Mouse (Mus musculus): ENCODE measurements around the gene Ndufb5. TPM values are rescaled to one million over a fixed set of nuclear protein-coding genes. Genes with fewer than 3 reads are reported as not detected.
A peak's percentile ranks its signal among the peaks of the same experiment; 100 is the strongest.
"Not testable (repeated sequence)": the region's sequence is repeated elsewhere in the genome, so short reads cannot be mapped to it uniquely, and the experiment has no call there.

Gene Ndufb5
- polyA plus RNA-seq, 1 experiment, result 224 TPM

DNA sequence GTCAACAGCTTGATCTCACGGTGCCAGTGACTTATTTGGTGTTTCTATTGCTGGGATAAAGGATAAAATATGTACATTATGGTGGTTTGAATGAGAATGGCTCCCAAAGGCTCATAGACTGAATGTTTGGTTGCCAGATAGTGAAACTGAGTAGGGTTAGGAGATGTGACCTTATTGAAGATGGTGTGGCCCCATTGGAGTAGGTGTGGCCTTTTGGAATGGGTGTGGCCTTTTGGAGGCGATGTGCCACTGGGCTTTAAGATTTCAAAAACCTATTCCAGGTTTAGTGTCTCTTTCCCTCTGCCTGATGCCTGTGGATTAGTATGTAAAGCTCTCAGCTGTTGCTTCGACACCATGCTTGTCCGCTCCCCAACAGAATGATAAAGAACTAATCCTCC, 41.2 kb upstream of the Ndufb5 start:
- no peak overlapping the region for H3K4me2 ChIP-seq (ENCODE audit: low read depth)
- H3K4me3 ChIP-seq, result no peak overlapping the region
- no peaks in the 10 kb centered on the region for H3K27me3 ChIP-seq (ENCODE audit: control insufficient read depth, insufficient read depth, insufficient read length)
- H3ac ChIP-seq (ENCODE audit: control insufficient read depth, insufficient read length), result no peak overlapping the region
- H3K79me2 ChIP-seq (ENCODE audit: control insufficient read depth, insufficient read depth), result no peaks in the 10 kb centered on the region
- H3K36me3 ChIP-seq (ENCODE audit: control insufficient read depth, insufficient read depth), result no peaks in the 10 kb centered on the region
- no peak for TF ChIP-seq TCF3 (IDR thresholded peaks at IDR 0.05; ENCODE audit: insufficient read length, low read depth)

DNA sequence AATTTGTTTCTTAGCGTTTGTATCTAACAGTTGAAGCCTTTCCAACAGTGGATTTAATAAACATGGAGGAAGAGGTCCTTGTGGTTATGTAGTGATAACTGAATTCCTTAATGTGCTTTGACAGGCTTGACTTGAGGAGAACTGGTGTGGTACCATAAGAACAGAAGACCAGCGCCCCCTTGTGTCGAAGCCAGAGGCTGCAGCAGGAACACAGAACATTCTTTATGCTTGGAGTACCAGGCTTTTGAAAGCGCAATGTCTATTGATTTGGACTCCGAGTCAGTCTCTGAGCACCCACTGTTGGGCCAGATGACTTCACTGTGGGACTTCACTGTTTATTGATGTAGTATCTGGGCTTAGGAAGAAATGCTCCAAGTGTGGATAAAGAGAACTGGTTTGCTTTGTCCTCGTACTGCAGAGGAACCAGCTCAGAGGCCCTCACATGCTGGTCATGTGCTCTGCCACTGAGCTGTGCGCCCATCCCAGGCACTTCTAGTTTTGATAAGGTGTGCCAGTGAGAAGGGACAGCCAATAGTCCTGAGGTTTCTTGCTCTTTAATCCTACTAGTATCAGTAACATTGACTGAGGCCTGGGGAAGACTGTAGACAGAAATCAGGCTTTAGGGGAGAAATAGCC, 38.4 kb upstream of the Ndufb5 start:
- TF ChIP-seq TCF3 (IDR thresholded peaks at IDR 0.05; ENCODE audit: insufficient read length, low read depth) (no peak), POLR2A (IDR thresholded peaks at IDR 0.05; ENCODE audit: insufficient read length, low read depth) (no peak), MYOD1 (IDR thresholded peaks at IDR 0.05; ENCODE audit: control insufficient read depth in 1 of 3, insufficient read length in 2 of 3, low read depth in 2 of 3) (no peak), POLR2AphosphoS2 (IDR thresholded peaks at IDR 0.05; ENCODE audit: insufficient read length, low read depth) (no peak), CEBPB (IDR thresholded peaks at IDR 0.05; ENCODE audit: insufficient read depth, poor library complexity, severe bottlenecking) (no peak), SRF (IDR thresholded peaks at IDR 0.05; ENCODE audit: control insufficient read depth, insufficient read length, low read depth) (no peak), E2F4 (IDR thresholded peaks at IDR 0.05; ENCODE audit: insufficient read depth) (no peak), USF1 (IDR thresholded peaks at IDR 0.05; ENCODE audit: low read depth) (no peak), REST (IDR thresholded peaks at IDR 0.05; ENCODE audit: insufficient read depth, insufficient read length) (no peak), TCF12 (IDR thresholded peaks at IDR 0.05; ENCODE audit: insufficient read depth, poor library complexity, severe bottlenecking) (no peak), MYOG (IDR thresholded peaks at IDR 0.05; ENCODE audit: control insufficient read depth in 1 of 3, insufficient read depth in 1 of 3, insufficient read length in 2 of 3, low read depth in 2 of 3) (no peak), MAX (IDR thresholded peaks at IDR 0.05; ENCODE audit: low read depth) (no peak)
- Histone ChIP-seq H3ac (ENCODE audit: control insufficient read depth, insufficient read length) (no peak overlapping the region), H3K4me2 (ENCODE audit: low read depth) (no peak overlapping the region), H3K79me2 (ENCODE audit: control insufficient read depth, insufficient read depth) (no peaks in the 10 kb centered on the region), H3K27me3 (ENCODE audit: control insufficient read depth, insufficient read depth, insufficient read length) (no peaks in the 10 kb centered on the region), H3K4me3 (no peak overlapping the region), H3K36me3 (ENCODE audit: control insufficient read depth, insufficient read depth) (no peaks in the 10 kb centered on the region)

DNA sequence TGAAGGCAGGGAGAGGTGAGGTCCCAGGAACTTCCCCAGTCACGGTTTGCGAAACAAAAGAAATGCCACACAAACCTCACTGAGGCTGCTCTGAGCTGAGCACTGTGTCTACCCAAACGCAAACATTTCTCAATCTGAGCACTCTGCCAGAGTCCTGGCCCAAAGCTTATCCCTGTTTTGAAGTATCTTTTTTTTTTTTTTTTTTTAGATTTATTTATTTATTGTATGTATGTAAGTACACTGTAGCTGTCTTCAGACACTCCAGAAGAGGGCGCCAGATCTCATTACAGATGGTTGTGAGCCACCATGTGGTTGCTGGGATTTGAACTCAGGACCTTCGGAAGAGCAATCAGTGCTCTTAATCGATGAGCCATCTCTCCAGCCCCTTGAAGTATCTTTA, 32.8 kb upstream of the Ndufb5 start:
- H3K4me2 ChIP-seq (ENCODE audit: low read depth); H3K36me3 ChIP-seq (ENCODE audit: control insufficient read depth, insufficient read depth); H3K4me3 ChIP-seq; H3K79me2 ChIP-seq (ENCODE audit: control insufficient read depth, insufficient read depth); H3K27me3 ChIP-seq (ENCODE audit: control insufficient read depth, insufficient read depth, insufficient read length); H3ac ChIP-seq (ENCODE audit: control insufficient read depth, insufficient read length): not testable (repeated sequence)

DNA sequence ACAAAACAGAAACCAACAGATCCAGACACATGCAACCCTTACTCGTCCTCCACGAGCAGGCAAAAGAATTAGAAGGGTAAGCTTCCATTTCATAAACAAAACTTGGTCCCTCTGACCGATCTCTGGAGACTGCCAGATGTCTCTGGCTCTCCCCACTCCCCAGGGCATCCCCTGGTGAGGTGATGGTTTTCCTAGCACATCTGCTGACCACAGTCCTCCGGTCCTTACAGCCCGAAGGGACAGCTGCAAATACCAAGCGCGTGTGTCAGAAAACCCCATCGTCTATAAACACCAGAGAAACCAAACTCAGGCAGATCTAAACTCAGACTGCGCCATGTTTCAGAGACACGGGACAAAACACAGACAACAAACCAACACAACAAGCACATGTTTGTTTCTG, 32.2 kb upstream of the Ndufb5 start:
- not testable (repeated sequence) for H3K36me3 ChIP-seq (ENCODE audit: control insufficient read depth, insufficient read depth); H3ac ChIP-seq (ENCODE audit: control insufficient read depth, insufficient read length); H3K27me3 ChIP-seq (ENCODE audit: control insufficient read depth, insufficient read depth, insufficient read length); H3K79me2 ChIP-seq (ENCODE audit: control insufficient read depth, insufficient read depth); H3K4me3 ChIP-seq
- peak overlapping the region; percentile 63 for H3K4me2 ChIP-seq (ENCODE audit: low read depth)
- TF ChIP-seq MYOD1 (IDR thresholded peaks at IDR 0.05; ENCODE audit: control insufficient read depth in 1 of 3, insufficient read length in 2 of 3, low read depth in 2 of 3), result peak in 2 of 3 experiments; percentile 65 to 66
- peak in 1 of 3 experiments; percentile 43 for TF ChIP-seq MYOG (IDR thresholded peaks at IDR 0.05; ENCODE audit: control insufficient read depth in 1 of 3, insufficient read depth in 1 of 3, insufficient read length in 2 of 3, low read depth in 2 of 3)
- peak; percentile 50 for TF ChIP-seq TCF12 (IDR thresholded peaks at IDR 0.05; ENCODE audit: insufficient read depth, poor library complexity, severe bottlenecking)

DNA sequence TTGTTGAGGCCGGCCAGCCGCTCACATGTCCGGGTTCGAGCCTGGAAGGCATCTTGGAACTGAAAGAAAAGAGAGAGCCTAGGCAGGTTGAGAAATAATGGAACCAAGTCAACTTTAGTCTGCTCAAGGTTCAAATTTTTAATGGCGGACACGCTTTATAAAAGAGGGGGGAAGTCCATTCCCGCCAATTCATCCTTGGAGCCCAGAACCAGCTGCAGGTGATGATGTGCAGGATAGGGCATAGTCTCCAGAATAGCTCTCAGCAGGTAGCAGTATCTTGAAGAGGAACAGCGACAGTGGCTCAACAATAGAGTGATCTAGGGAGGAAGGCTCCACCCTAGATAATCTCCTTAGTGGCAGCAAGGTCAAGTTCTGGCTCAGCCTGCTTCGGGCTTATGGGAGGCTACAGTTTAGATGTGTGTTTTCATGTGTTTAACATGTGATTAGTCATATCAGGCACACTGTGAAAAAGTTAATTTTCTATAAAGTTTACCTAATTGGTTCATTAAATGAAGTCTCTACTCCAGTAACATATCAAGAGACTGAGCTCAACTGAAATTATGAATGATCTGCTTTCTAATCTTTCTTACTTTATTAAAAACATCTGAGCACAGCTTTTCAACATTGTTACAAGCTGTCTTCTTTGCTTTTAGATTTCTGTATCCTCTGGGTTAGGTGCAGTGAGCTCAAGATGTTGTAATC, 31.0 kb upstream of the Ndufb5 start, which contains the start of gene Actl6a:
Gene Actl6a, plus strand, starts transcription at position 652 of the 702 bp plus-strand sequence.
- not testable (repeated sequence) for H3K27me3 ChIP-seq (ENCODE audit: control insufficient read depth, insufficient read depth, insufficient read length); H3K4me3 ChIP-seq; H3K36me3 ChIP-seq (ENCODE audit: control insufficient read depth, insufficient read depth); H3K4me2 ChIP-seq (ENCODE audit: low read depth); H3ac ChIP-seq (ENCODE audit: control insufficient read depth, insufficient read length)
- peaks cover 18% of the 10 kb centered on the region for H3K79me2 ChIP-seq (ENCODE audit: control insufficient read depth, insufficient read depth)

DNA sequence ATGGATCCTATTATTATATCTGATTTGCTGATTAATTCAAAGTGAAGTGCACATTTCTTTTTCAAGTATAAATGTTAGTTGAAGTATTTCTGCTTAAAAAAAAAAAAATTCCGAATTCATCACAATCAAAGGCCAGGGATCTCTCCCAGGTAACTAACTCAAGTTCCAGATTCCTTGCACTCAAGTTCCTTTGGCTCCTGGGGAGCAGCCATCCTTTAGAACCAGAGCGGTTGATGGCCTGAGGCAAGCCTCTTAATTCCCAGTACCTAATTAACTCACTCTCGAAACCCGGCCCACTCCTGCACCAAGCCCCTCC, 28.8 kb upstream of the Ndufb5 start:
- TF ChIP-seq MYOD1 (IDR thresholded peaks at IDR 0.05; ENCODE audit: control insufficient read depth in 1 of 3, insufficient read length in 2 of 3, low read depth in 2 of 3), result no peak
- no peak for TF ChIP-seq E2F4 (IDR thresholded peaks at IDR 0.05; ENCODE audit: insufficient read depth)
- no peak for TF ChIP-seq SRF (IDR thresholded peaks at IDR 0.05; ENCODE audit: control insufficient read depth, insufficient read length, low read depth)
- no peak for TF ChIP-seq REST (IDR thresholded peaks at IDR 0.05; ENCODE audit: insufficient read depth, insufficient read length)
- TF ChIP-seq MAX (IDR thresholded peaks at IDR 0.05; ENCODE audit: low read depth), result no peak
- no peak for TF ChIP-seq USF1 (IDR thresholded peaks at IDR 0.05; ENCODE audit: low read depth)
- no peak for TF ChIP-seq POLR2A (IDR thresholded peaks at IDR 0.05; ENCODE audit: insufficient read length, low read depth)
- TF ChIP-seq POLR2AphosphoS2 (IDR thresholded peaks at IDR 0.05; ENCODE audit: insufficient read length, low read depth), result no peak
- no peak for TF ChIP-seq TCF12 (IDR thresholded peaks at IDR 0.05; ENCODE audit: insufficient read depth, poor library complexity, severe bottlenecking)
- Histone ChIP-seq H3K4me3 (peak overlapping the region; percentile 84), H3K4me2 (ENCODE audit: low read depth) (peak overlapping the region; percentile 56), H3K79me2 (ENCODE audit: control insufficient read depth, insufficient read depth) (peaks cover 27% of the 10 kb centered on the region), H3ac (ENCODE audit: control insufficient read depth, insufficient read length) (peak overlapping the region; percentile 60), H3K36me3 (ENCODE audit: control insufficient read depth, insufficient read depth) (peaks cover 8% of the 10 kb centered on the region), H3K27me3 (ENCODE audit: control insufficient read depth, insufficient read depth, insufficient read length) (no peaks in the 10 kb centered on the region)
